Mouse (Mus musculus) embryonic fibroblast, embryonic 13.5 days (primary cell): Measurements from ENCODE around the gene Ppfibp1. TPM values are rescaled to one million over a fixed set of nuclear protein-coding genes. Genes with fewer than 3 reads are reported as not detected.

Experiments
- H3K27ac ChIP-seq: 2 replicates; pipeline ENCODE4 v1.5.1; 2012; ENCODE audit warnings: low read length, control low read depth, inconsistent platforms; ENCODE audit not compliant: insufficient read depth
- H3K4me1 ChIP-seq: 2 replicates; pipeline ENCODE4 v1.6.1; 2011; ENCODE audit warnings: low read length; ENCODE audit not compliant: control insufficient read depth, insufficient read depth
- H3K4me3 ChIP-seq: 2 replicates; pipeline ENCODE4 v1.5.1; 2011; ENCODE audit warnings: mild to moderate bottlenecking, control low read depth, low read length; ENCODE audit not compliant: insufficient read depth
- CTCF ChIP-seq: IDR thresholded peaks from 2 replicates; pipeline ENCODE4 v1.5.1; 2011; ENCODE audit warnings: mild to moderate bottlenecking, control low read depth, low read length, moderate library complexity, borderline replicate concordance; ENCODE audit not compliant: insufficient read depth
- POLR2A ChIP-seq: IDR thresholded peaks from 2 replicates; pipeline ENCODE4 v1.6.1; 2011; ENCODE audit warnings: low read depth, mild to moderate bottlenecking, control low read depth, low read length, moderate library complexity
- polyA plus RNA-seq: library from polyadenylated mRNA; stranded (reverse); fragments of >200 nt; gene quantifications from 2 replicates; pipeline ENCODE4 v1.2.4, GENCODE M21; 2011; ENCODE audit warnings: low read depth; ENCODE audit not compliant: missing spikeins, insufficient read length

Ppfibp1 gene
- polyA plus RNA-seq, 1 experiment: 196 TPM

GRCm38 (mm10) chr6:146899647-146900046 is 11.4 kb downstream of the Ppfibp1 start:
- H3K4me1 ChIP-seq: peaks cover 10% of the 10 kb centered on the region
- TF ChIP-seq POLR2A (no peak), CTCF (no peak)
- H3K27ac ChIP-seq: peak overlapping the region; percentile 71
- no peak overlapping the region for H3K4me3 ChIP-seq

GRCm38 (mm10) chr6:146901929-146902328 is 13.6 kb downstream of the Ppfibp1 start:
- H3K4me3 ChIP-seq: no peak overlapping the region
- H3K4me1 ChIP-seq: peaks cover 17% of the 10 kb centered on the region
- TF ChIP-seq POLR2A (no peak), CTCF (no peak)
- H3K27ac ChIP-seq: no peak overlapping the region

- no peak for TF ChIP-seq CTCF
- no peak for TF ChIP-seq POLR2A
- Histone ChIP-seq H3K27ac (no peak overlapping the region), H3K4me3 (no peak overlapping the region), H3K4me1 (peaks cover 21% of the 10 kb centered on the region)
These were observed 15.3 kb downstream of the Ppfibp1 start for GRCm38 (mm10) chr6:146903632-146904031.

- Histone ChIP-seq H3K4me1 (peaks cover 24% of the 10 kb centered on the region), H3K27ac (no peak overlapping the region), H3K4me3 (no peak overlapping the region)
- no peak for TF ChIP-seq POLR2A
- no peak for TF ChIP-seq CTCF
These were observed 16.4 kb downstream of the Ppfibp1 start for GRCm38 (mm10) chr6:146904707-146905106.

GRCm38 (mm10) chr6:146906000-146906786 is 17.9 kb downstream of the Ppfibp1 start:
- TF ChIP-seq CTCF (no peak), POLR2A (no peak)
- Histone ChIP-seq H3K27ac (peak overlapping the region; percentile 100; the same call in 1 of the 2 replicates), H3K4me3 (no peak overlapping the region), H3K4me1 (peaks cover 26% of the 10 kb centered on the region)

- TF ChIP-seq CTCF (no peak), POLR2A (no peak)
- H3K4me1 ChIP-seq: peaks cover 35% of the 10 kb centered on the region
- H3K27ac ChIP-seq: peak overlapping the region; percentile 100
- no peak overlapping the region for H3K4me3 ChIP-seq
These were observed 18.9 kb downstream of the Ppfibp1 start for GRCm38 (mm10) chr6:146907061-146907794.

- TF ChIP-seq CTCF: no peak
- TF ChIP-seq POLR2A: no peak
These were observed 19.5 kb downstream of the Ppfibp1 start for GRCm38 (mm10) chr6:146907795-146908190.

GRCm38 (mm10) chr6:146908801-146909200 is 20.5 kb downstream of the Ppfibp1 start:
- H3K4me1 ChIP-seq: peaks cover 43% of the 10 kb centered on the region
- no peak overlapping the region for H3K4me3 ChIP-seq
- TF ChIP-seq POLR2A (no peak), CTCF (no peak)
- H3K27ac ChIP-seq: peak overlapping the region; percentile 100

More at GRCm38 (mm10) chr6:146907795-146908190, 19.5 kb downstream of the Ppfibp1 start:
- Histone ChIP-seq H3K4me1 (peaks cover 36% of the 10 kb centered on the region), H3K27ac (peak overlapping the region; percentile 100), H3K4me3 (no peak overlapping the region)

GRCm38 (mm10) chr6:146909725-146910489 is 21.6 kb downstream of the Ppfibp1 start:
- no peak for TF ChIP-seq CTCF
- no peak for TF ChIP-seq POLR2A
- Histone ChIP-seq H3K4me1 (peaks cover 44% of the 10 kb centered on the region), H3K4me3 (no peak overlapping the region), H3K27ac (peak overlapping the region; percentile 100)
